Mouse (Mus musculus): ENCODE results near the gene Ube2d3.
"Not testable (repeated sequence)": the region's sequence is repeated elsewhere in the genome, so short reads cannot be mapped to it uniquely, and the experiment has no call there.

Gene Ube2d3

DNA sequence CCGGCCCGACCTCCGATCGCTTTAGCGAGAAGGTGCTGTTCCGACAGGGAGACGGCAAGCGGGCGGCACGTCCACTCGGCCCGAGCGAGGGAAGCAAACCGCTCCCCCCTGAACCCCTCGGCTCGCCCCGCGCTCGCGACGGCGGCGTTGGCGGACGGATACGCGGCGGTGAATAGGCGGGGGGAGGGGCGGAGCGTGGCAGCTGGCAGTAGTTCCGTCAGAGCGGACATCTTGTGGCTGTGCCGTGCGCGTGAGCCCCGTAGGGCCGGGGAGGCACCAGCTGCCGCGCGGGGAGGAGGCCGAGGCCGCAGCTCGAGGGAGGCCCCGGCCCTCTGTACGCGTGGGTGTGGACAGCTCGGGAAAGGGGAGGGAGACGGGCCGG is 573 bp downstream of the Ube2d3 start:
- DNase-seq (ENCODE audit: low read depth, low spot score) = peak; percentile 81

DNA sequence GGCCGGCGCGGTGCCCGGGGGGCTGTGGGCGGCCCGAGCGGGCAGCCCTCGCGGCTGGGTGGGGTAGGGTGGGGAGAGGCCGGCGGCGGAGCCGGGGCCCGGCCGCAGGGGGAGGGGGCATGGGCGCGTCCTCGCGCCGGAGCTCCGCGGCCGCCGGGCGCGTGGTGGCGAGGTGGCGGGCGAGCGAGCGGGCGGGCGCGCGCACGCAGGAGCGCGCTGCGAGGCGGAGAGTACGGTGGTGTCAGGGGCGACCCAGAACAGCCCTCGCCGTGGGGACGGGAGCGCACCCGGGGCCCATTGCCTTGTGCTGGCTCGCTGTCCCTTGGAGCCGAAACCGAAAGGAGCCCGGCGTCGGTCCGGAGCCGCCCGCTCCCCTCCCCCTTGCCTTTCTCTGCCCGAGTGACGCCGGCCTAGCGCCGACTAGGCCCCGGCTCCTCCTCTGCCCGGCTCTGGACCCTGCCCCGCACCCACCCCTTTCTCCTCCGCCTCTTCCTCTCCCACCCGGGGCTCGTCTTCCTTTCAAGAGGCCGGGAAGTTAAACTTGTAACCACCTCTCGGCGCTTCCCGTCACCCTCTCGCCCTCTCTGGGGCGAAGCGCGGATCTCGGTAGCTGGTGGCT is 1.1 kb downstream of the Ube2d3 start:
- DNase-seq (ENCODE audit: low read depth, low spot score) = peak; percentile 56

DNA sequence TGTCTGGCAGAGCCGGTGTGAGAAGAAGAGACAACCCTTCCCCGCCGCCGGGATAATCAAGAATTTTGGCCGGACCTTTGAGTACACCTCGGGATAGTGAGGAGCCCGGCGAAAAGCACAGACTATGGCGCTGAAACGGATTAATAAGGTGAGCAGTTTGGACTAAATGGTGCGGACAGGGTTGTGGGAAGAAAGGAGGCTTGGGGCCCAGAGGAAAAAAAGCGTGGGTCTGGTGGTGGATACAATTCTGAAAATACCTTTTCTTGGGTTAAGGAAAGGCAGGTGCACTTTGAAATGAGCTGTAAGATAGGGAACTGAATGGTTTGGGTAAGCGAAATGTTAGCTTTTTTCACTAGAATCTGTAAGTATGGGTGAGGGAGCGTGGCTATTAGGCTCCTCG is 1.7 kb downstream of the Ube2d3 start:
- no peak for DNase-seq (ENCODE audit: low read depth, low spot score)

DNA sequence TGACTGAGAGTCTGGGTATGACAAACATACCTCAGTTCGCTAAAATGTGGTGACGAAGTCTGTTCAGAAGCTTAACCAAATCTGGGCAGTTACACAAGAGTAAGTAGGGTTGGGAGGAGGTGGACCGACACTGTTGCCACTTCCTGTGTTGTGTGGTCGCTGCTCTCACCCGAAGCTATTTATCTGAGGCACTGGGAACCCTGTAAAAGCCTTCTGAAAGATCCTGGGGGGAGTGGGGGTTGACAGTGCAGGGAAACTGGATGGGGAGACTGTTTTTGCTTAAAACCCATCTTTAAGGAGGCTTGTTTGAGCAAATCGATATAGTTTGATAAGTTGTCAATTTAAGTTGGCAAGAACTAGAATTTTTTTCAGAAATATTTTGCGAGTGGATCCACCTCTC is 2.3 kb downstream of the Ube2d3 start:
- no peak for DNase-seq (ENCODE audit: low read depth, low spot score)

DNA sequence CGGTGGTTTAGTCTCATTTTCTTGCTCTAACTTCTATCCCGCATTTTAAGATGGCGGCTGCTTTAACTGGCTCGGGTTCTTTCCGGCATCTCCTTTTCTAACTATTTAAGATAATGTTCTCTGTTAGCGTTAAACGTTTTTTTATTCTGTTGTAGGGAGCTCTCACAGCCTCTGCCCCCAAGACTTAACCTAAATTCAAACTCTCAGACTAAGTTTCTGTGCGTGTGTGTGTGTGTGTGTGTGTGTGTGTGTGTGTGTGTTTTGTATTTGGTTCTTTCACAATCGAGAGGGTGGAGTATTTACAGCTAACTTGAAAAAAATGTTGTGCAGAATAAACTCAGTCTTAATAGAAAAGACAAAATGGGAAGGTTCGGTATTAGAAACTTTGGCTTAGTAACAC is 2.7 kb downstream of the Ube2d3 start:
- DNase-seq (ENCODE audit: low read depth, low spot score) = no peak

DNA sequence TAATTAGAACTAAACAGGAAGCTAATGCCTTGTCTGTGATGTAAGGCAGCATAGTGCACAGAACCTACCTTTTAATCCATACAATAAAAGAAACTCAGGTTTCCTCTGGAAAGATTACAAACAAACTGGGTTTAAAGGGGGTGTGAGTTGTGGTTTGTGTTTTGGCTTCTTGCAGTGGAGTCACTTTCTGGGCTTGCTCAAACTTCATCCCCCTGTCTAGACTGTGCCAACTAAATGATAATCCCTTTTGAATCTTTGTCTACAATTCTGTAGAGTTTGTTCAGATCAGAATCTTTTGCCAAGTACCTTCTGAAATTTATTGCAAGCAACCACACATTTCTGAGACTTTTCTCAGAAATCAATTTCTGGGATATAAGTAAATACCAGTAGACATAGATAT is 7.0 kb downstream of the Ube2d3 start:
- no peak for DNase-seq (ENCODE audit: low read depth, low spot score)

DNA sequence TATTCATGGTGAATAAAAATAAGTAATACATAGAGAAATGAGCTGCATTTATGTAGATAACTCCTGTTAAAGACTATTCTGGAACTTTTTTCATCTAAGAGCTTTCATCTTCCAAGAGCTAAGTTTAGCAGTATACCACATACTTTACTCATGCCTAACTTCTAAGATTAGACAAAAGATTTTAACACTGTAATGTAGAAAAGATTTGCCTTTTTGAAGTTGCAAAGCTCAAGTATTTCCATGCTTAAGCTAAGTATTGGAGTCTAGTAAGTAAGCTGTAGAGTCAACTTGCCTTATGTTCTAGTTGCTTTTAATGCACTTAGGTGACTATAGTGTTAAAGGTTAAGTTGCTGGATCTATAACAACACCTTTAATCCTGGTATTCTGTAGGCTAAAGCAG is 21.0 kb downstream of the Ube2d3 start:
- DNase-seq (ENCODE audit: low read depth, low spot score) = no peak

DNA sequence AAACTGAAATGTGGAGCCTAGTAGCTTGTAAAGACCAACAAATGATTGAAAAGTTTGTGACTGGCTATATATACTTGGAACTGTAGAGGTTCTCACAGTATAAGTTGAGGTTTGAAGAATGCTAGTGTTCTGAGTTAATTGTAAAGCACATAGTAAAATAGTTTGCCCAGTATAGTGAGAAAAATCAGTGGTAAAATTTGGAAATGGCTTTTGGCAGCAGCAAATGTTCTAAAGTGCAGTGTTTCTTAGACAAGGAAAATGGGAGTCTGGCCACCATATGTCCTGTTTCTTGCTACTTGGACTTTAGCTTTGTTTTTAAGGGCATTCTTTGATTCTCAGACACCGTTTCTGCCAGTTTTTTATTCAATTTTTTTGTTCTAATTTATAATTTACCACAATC is 30.5 kb downstream of the Ube2d3 start:
- DNase-seq (ENCODE audit: low read depth, low spot score) = no peak

DNA sequence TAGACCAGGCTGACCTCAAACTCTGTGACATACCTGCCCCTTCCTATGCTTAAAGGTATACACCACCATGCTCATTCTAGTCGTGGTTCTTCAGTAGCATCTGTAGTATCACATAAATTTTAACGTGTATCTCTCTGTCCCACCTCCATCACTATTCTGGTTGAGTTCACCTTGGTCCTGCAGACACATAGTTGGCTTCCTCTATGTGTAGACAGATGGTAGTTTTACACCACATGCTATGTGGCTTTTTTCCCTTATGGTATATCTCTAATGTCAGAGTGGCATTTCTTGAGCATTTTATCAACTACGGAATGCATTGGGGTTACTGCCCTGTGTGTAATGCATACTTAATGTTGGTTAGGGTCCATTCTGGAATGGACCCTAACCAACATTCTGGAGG is 31.2 kb downstream of the Ube2d3 start:
- DNase-seq (ENCODE audit: low read depth, low spot score) = no peak

DNA sequence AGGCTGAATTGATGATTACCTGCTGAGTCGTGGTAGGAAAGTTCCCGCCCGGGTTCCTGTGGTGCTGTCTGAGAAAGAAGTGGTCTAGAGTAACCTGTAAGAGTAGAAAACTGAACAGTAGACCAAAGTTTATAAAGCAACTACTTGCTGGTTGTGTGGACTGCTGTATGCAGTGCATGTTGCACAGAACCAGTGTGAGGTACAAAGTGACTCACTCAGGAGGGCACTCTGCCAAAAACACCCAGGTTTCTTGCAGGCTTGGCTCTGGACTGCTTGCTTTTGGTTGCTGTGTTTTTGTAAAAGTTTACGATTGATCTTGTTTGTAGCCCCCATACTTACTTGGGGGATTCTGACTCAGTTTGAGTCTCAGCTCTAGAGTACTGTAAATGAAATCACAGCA is 32.0 kb downstream of the Ube2d3 start:
- DNase-seq (ENCODE audit: low read depth, low spot score) = no peak

DNA sequence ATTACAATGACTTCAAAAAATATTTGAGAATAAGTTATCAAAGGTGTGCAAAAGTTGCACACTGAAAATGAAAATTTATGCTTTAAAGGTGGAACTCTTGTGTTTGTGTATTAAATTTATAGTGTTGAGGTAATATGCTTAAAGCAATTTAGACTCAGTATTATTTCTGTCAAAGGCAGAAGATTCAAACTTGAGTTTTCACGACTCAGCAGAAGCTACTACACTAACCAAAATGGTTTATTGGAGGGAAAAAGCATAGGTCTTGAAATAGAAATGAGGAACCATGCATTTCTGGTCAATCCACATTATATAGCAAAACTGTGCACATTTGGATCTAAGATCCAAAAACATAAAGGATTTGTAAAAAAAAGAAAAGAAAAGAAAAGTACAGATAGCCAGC is 32.9 kb downstream of the Ube2d3 start:
- no peak for DNase-seq (ENCODE audit: low read depth, low spot score)

DNA sequence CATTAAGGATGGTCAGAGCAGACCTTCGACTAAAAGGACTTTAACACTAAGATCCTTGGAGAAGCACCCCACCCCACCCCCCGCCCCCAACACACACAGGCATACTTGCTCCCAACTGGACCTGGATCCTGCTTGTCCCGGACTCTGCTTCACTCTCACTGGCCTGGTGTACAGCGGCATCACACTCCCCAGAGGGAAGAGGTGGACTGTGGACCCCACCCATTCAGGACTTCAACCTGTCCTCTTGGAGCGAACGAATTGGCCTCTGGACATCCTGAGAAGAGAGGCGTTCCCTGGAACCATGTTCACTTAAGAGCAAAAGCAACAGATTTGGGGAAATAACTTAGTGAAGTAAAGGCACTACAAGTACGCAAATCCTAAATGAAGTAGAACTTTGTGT is 37.1 kb downstream of the Ube2d3 start:
- no peak for DNase-seq (ENCODE audit: low read depth, low spot score)

DNA sequence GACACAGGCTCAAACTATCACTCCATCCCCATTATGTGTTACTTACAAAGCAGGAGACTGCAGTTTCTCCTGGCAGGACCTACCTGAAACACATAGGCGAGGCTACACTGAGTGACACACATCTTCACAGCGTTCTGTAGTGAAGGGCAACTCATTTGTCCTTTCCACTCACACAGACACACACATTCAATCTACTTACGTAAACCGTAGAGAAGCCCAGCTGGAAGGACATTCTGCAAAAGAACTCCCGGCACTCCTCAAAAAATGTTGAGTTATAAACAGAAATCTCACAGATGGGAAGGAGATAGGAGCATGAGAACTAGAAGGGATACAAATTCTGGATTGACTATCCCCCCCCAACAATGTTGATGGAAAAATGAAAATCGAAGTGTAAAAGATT is 38.3 kb downstream of the Ube2d3 start:
- DNase-seq (ENCODE audit: low read depth, low spot score) = no peak

DNA sequence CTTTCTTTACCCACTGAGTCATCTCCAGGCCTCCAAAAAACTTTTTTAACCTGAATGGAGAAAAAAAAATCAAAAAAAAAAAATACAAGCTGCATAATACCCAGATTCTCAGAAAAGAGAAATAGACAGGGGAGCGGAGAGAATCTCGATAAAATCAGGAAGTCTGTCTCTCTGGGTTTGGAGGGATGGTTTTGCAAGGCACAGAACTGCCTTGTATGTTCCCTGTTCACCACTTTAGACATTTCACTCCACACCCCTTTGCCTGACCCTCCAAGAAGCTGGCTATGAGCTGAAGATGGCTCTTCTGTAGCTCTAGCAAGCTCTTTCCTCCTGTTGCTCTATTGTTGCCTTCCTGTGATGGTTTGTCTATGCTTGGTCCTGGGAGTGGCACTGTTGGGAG is 39.0 kb downstream of the Ube2d3 start:
- no peak for DNase-seq (ENCODE audit: low read depth, low spot score)

DNA sequence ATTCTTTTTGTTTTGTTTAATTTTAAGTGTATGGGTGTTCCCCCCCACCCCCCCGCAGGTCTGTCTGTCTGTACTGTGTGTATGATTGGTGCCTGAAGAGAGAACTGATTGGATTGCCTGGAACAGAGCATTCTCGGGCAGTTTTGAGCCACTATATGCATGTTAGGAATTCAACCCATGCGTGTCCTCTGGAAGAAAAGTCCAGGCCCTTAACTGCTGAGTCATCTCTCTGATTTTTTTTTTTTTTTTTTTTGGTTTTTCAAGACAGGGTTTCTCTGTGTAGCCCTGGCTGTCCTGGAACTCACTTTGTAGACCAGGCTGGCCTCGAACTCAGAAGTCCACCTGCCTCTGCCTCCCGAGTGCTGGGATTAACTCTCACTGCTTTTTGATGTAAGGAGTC is 41.1 kb downstream of the Ube2d3 start:
- not testable (repeated sequence) for DNase-seq (ENCODE audit: low read depth, low spot score)

DNA sequence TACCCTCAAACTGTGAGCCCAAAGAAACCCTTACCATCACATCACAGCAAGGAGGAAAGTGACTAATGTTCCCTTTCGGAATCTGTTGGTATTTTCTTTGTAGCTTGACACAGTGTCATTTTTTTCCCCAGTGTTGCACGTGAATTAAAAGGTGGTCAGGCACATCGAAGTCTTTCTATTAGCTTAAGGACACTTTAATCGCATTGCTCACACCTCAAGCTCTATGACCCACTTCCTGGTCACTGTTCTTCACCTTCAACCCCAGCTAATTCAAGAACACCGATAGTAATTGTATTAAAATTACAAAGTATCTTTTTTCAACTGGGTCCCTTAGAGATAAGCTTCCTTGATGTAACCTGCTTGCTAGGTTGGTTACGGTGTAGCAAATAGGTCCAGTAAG is 42.8 kb downstream of the Ube2d3 start:
- DNase-seq (ENCODE audit: low read depth, low spot score) = no peak

DNA sequence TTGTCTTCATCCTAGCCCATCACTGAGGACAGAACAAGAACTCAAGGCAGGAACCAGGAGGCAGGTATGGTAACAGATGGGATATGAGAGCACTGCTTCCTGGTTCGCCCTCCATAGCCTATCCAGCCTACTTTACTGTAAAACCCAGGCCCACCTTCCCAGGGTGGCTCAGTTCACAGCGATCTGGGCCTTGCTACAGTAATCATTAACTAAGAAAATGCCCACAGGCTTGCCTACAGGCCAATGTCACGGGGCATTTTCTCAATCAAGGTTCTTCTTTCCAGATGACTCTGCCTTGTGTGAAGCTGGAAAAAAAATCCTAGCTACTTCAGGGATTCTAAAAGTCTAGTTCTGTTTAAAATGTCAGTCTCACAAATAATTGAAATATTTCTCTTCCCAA is 43.7 kb downstream of the Ube2d3 start:
- DNase-seq (ENCODE audit: low read depth, low spot score) = no peak

DNA sequence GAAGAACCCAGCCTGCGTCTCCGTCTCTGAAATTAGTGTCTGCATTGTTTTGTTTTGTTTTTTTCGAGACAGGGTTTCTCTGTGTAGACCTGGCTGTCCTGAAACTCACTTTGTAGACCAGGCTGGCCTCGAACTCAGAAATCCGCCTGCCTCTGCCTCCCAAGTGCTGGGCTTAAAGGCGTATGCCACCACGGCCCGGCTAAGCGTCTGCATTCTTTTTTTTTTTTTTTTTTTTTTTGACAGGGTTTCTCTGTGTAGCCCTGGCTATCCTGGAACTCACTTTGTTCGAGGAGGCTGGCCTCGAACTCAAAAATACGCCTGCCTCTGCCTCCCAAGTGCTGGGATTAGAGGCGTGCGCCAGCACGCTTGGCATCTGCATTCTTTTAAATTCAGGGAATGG is 46.7 kb downstream of the Ube2d3 start:
- DNase-seq (ENCODE audit: low read depth, low spot score) = not testable (repeated sequence)

DNA sequence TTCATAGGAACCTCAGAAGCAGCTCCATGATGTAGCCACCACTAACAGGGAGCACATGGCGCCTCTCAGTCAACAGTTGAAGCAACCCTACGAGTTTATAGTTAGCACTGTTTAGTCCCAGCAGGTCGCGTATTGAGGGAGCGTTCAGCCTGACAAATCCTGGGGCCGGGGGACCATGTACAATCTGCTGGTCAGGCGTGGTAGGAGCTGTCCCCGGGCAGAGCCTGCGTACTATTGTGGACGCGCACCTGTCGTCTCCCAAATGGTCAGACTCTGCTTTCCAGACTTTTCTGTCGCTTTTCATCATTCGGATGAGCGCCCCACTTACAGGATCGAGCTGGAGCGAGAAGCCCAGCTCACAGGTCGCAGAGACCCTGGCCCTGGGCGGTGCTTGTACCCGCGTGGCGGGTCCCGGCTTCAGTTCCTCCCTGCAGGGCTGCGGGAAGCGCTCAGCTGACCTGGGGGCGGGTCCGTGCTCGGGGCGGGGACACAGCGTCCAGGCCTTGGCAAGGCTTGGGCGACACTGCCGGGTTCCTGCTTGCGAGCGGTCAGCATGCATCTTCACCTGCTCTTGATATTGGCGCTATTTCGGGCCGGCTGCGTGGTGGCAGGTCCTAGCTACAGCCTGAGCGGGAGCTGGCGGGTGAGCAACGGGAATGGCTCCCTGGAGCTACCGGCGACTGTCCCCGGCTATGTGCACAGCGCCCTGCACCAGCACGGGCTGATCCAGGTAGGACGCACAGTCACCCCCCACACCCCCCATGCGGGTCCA is 47.4 kb downstream of the Ube2d3 start, which contains the start of gene Manba:
Gene Manba (plus strand): TSS at position 484 of the 772 bp plus-strand sequence.
- DNase-seq (ENCODE audit: low read depth, low spot score) = peak; percentile 38

DNA sequence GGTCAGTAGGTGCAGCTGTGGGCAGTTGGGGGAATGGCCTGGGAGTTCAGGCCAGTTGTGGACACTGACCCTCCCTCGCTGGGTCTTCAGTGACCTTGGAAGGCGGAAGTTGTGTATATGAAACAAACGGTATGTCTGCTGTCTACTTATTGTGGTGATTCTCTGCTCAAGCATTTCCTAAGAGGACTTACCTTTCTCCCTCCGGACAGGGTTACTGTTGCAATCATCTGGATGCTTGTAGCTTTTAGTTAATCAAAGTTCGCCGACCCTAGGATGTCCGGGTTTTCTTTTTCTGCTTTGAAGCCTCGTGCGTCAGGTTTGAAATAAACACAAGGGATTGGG is 47.9 kb downstream of the Ube2d3 start:
- DNase-seq (ENCODE audit: low read depth, low spot score) = no peak

DNA sequence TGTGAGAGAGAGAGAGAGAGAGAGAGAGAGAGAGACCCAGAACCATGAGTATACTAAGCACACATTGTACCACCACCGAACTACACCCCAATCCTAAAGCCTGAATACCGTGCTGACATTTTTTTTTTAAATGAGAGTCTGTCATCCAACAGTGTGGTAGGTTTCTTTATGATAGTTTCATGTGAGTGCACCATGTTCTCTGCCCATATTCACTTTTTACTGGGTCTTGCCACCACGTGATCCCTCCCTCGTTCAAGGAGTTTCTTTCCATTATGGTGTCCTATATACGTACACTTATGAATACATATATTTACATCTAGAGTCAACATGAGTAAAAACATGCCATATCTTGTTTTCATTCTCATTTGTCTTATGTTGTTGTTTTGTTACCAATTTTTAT is 48.4 kb downstream of the Ube2d3 start:
- no peak for DNase-seq (ENCODE audit: low read depth, low spot score)

DNA sequence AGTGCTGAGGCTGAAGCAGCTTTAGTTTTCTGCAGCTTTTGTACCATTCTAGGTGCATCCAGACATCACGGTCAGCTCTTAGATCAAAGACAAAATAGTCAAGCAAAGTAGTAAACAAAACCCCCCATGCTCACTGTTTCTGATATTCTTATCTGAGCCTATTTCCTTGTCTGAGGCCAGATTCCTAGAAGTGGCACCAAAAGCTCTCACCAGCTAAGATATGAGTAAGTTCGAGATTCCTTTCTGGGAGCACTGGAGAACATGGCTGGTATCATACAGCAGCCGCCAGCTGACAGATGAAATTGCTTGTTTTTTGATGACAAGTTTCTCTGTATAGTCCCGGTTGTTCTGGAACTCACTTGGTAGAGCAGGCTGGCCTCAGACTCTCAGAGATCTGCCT is 49.9 kb downstream of the Ube2d3 start:
- DNase-seq (ENCODE audit: low read depth, low spot score) = no peak

DNA sequence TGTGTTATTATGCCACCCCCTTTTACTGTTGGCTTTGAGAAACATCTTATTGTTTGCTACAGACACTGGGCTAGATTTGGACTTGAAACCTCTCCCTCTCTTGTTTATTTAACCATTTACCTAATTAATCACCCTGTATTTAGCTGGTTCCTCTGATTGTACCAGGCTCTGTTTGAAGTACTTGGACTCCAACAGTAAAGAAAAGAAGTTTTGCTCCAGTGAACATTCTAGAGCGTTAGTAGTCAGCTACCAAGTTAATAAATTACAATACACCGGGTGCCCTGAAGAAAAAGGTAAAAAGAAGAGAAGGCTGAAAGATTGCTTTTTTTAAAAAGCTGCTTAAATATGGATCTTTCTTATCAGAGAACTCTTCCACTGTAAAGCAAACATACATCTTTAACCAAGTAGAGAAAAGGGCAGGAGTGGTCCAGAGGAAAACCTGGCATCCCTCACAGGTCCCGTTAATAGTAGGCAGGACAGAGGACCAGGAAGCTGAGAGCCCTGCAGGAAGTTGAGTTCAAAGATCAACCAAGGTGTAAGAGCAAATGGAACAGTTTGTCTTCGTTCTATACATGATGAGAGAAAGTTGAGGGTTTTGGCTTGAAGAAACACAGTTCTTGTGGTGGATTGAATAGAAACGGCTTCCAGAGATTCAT is 52.0 kb downstream of the Ube2d3 start:
- no peak for DNase-seq (ENCODE audit: low read depth, low spot score)
